Mouse (Mus musculus) liver, embryonic 15.5 days (tissue): ENCODE results near the gene Fam110a. TPM values are rescaled to one million over a fixed set of nuclear protein-coding genes. Genes with fewer than 3 reads are reported as not detected.

Experiments used
- ATAC-seq: fragments of 200-750 bp; cut with Nextera tagmentation; 2 replicates; pipeline ENCODE4 v1.8.0; 2017; ENCODE audit warnings: moderate number of reproducible peaks, mild to moderate bottlenecking, moderate library complexity; ENCODE audit not compliant: insufficient read depth
- H3K27ac ChIP-seq: fragments of 300-500 bp; sonication (generic); replicated peaks from 2 replicates; pipeline ENCODE4 v1.5.1; 2015; ENCODE audit warnings: mild to moderate bottlenecking, inconsistent platforms
- H3K27me3 ChIP-seq: fragments of 300-500 bp; sonication (generic); 2 replicates; pipeline ENCODE4 v1.6.1; 2015; ENCODE audit warnings: mild to moderate bottlenecking, inconsistent platforms
- H3K36me3 ChIP-seq: fragments of 300-500 bp; sonication (generic); replicated peaks from 2 replicates; pipeline ENCODE4 v1.6.1; 2015; ENCODE audit warnings: moderate library complexity, mild to moderate bottlenecking, inconsistent platforms
- H3K4me1 ChIP-seq: fragments of 300-500 bp; sonication (generic); replicated peaks from 2 replicates; pipeline ENCODE4 v1.6.1; 2015; ENCODE audit warnings: inconsistent platforms
- H3K4me2 ChIP-seq: fragments of 300-500 bp; sonication (generic); 2 replicates; pipeline ENCODE4 v1.6.1; 2015; ENCODE audit warnings: moderate library complexity, mild to moderate bottlenecking, inconsistent platforms
- H3K4me3 ChIP-seq: fragments of 300-500 bp; sonication (generic); replicated peaks from 2 replicates; pipeline ENCODE4 v1.5.1; 2015; ENCODE audit warnings: mild to moderate bottlenecking, inconsistent platforms
- H3K9ac ChIP-seq: fragments of 300-500 bp; sonication (generic); 2 replicates; pipeline ENCODE4 v1.6.1; 2015; ENCODE audit warnings: moderate library complexity, mild to moderate bottlenecking, inconsistent platforms
- H3K9me3 ChIP-seq: fragments of 300-500 bp; sonication (generic); replicated peaks from 2 replicates; pipeline ENCODE4 v1.6.1; 2016; ENCODE audit warnings: inconsistent platforms
- WGBS: fragments of 180-500 bp; shearing (Covaris S2); methylation state at CpG from one replicate; pipeline ENCODE4 v1.1.7; 2015; ENCODE audit warnings: mixed read lengths; ENCODE audit not compliant: insufficient replicate concordance; 5-methylcytosine and 5-hydroxymethylcytosine counted together
- polyA plus RNA-seq: library from polyadenylated mRNA; unstranded; fragments of >200 nt; fragmentation: Nextera tagmentation; extraction: Ambion mirVana; gene quantifications from 2 replicates; pipeline ENCODE4 v1.2.1, GENCODE M21; 2015

The Fam110a gene
- polyA plus RNA-seq, 1 experiment from 2014 or later, result 9.8 TPM

GRCm38 (mm10) chr2:151981268-151981667, 1.2 kb upstream of the Fam110a start:
- H3K4me2 ChIP-seq, result no peak overlapping the region
- H3K9ac ChIP-seq, result no peak overlapping the region
- ATAC-seq, result no peak
- H3K9me3 ChIP-seq, result no peaks in the 10 kb centered on the region
- peaks cover 4% of the 10 kb centered on the region for H3K27me3 ChIP-seq
- 23% methylated on average over 6 of the region's 6 CpGs for WGBS
- H3K4me3 ChIP-seq, result no peak overlapping the region
- peaks cover 50% of the 10 kb centered on the region for H3K4me1 ChIP-seq
- H3K36me3 ChIP-seq, result peaks cover 4% of the 10 kb centered on the region; the same call in 1 of the 2 replicates
- H3K27ac ChIP-seq, result no peak overlapping the region

- 43% methylated on average over 3 of the region's 3 CpGs for WGBS
- H3K9ac ChIP-seq, result peak overlapping the region; percentile 84; the same call in 1 of the 2 replicates
- peak overlapping the region; percentile 81 for H3K4me2 ChIP-seq
- peaks cover 4% of the 10 kb centered on the region; the same call in 1 of the 2 replicates for H3K36me3 ChIP-seq
- peak overlapping the region; percentile 81 for H3K4me3 ChIP-seq
- peaks cover 4% of the 10 kb centered on the region for H3K27me3 ChIP-seq
- no peak for ATAC-seq
- H3K4me1 ChIP-seq, result peaks cover 46% of the 10 kb centered on the region
- no peak overlapping the region for H3K27ac ChIP-seq
- H3K9me3 ChIP-seq, result no peaks in the 10 kb centered on the region
Measured at GRCm38 (mm10) chr2:151980355-151980693, 305 bp upstream of the Fam110a start.

- Histone ChIP-seq H3K4me1 (peaks cover 60% of the 10 kb centered on the region), H3K27ac (peak overlapping the region; percentile 45; the same call in 1 of the 2 replicates), H3K9ac (no peak overlapping the region; the same call in 1 of the 2 replicates), H3K4me3 (peak overlapping the region; percentile 81), H3K36me3 (peaks cover 4% of the 10 kb centered on the region; the same call in 1 of the 2 replicates), H3K4me2 (peak overlapping the region; percentile 81), H3K9me3 (no peaks in the 10 kb centered on the region), H3K27me3 (peaks cover 22% of the 10 kb centered on the region)
- WGBS, result 69% methylated on average over 6 of the region's 6 CpGs
- no peak for ATAC-seq
Measured at GRCm38 (mm10) chr2:151978494-151978893, 1.5 kb downstream of the Fam110a start.

DNA sequence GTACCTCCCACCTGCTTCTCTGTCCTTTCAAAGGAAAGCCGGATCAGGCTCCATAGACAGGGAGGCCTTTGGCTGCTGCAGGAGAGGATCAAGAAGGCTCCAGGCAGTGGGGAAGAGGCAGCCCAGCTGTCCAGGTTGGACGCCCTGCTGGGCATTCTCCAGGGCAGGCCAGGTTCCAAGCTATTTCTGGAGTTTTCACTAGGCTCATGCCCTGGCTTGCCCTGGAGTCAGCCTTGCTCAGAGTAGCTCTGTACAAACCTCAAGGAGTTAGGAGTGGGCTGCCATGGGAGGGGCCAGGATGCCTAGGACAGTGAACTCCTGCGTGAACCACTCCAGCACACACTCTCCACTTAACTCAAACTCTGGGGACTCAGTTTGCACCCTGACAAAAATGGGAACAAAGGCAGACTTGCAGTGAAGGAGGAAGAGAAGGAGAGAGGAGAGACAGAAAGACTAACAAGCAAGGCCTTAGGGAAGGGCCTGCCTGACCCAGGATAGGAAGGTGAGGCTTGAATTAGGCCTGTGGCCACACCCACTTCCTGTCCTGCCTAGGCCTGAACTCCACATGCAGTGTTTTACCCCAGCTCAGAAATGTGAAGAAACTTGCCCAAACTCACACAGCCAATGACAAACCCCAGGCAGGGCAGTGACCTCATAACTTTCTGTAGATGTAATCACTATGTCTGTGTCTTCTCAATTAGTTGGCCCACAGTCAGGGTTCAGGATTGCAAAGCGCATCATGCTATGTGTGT, 2.2 kb downstream of the Fam110a start:
- 74% methylated on average over 4 of the region's 4 CpGs for WGBS
- Histone ChIP-seq H3K27ac (peak overlapping the region; percentile 45; the same call in 1 of the 2 replicates), H3K9ac (no peak overlapping the region), H3K27me3 (peaks cover 28% of the 10 kb centered on the region), H3K4me1 (peaks cover 66% of the 10 kb centered on the region), H3K9me3 (no peaks in the 10 kb centered on the region), H3K4me3 (0 out of 2 replicates have a peak overlapping the region, but pooled peaks have one; percentile 81), H3K4me2 (peak overlapping the region; percentile 81), H3K36me3 (peaks cover 4% of the 10 kb centered on the region; the same call in 1 of the 2 replicates)
- no peak for ATAC-seq

GRCm38 (mm10) chr2:151976067-151976466, 4.0 kb downstream of the Fam110a start:
- Histone ChIP-seq H3K9ac (no peak overlapping the region), H3K4me3 (no peak overlapping the region), H3K27me3 (peaks cover 38% of the 10 kb centered on the region), H3K36me3 (peaks cover 4% of the 10 kb centered on the region; the same call in 1 of the 2 replicates), H3K9me3 (no peaks in the 10 kb centered on the region), H3K4me2 (peak overlapping the region; percentile 29; the same call in 1 of the 2 replicates), H3K4me1 (peaks cover 84% of the 10 kb centered on the region), H3K27ac (no peak overlapping the region; the same call in 1 of the 2 replicates)
- 72% methylated on average over 3 of the region's 3 CpGs for whole genome bisulfite sequencing
- ATAC-seq, result no peak

- ATAC-seq, result no peak
- Histone ChIP-seq H3K36me3 (peaks cover 6% of the 10 kb centered on the region), H3K27me3 (peaks cover 38% of the 10 kb centered on the region), H3K9me3 (no peaks in the 10 kb centered on the region), H3K9ac (no peak overlapping the region), H3K4me2 (no peak overlapping the region), H3K4me1 (peaks cover 86% of the 10 kb centered on the region), H3K4me3 (no peak overlapping the region), H3K27ac (no peak overlapping the region)
- WGBS, result 57% methylated on average over 5 of the region's 5 CpGs
Measured at GRCm38 (mm10) chr2:151975295-151975694, 4.7 kb downstream of the Fam110a start.

- Histone ChIP-seq H3K27ac (peak overlapping the region; percentile 41; the same call in 1 of the 2 replicates), H3K9me3 (no peaks in the 10 kb centered on the region), H3K9ac (no peak overlapping the region), H3K36me3 (peaks cover 20% of the 10 kb centered on the region), H3K4me3 (peak overlapping the region; percentile 35), H3K4me1 (peaks cover 85% of the 10 kb centered on the region), H3K27me3 (peaks cover 38% of the 10 kb centered on the region), H3K4me2 (peak overlapping the region; percentile 61)
- WGBS, result 2% methylated on average over 36 of the region's 36 CpGs
- 0 out of 2 replicates have a peak, but pooled peaks have one; percentile 7 for ATAC-seq
Measured at GRCm38 (mm10) chr2:151973595-151974562, 6.1 kb downstream of the Fam110a start.

GRCm38 (mm10) chr2:151972880-151973594, 7.0 kb downstream of the Fam110a start:
- Histone ChIP-seq H3K4me3 (peak overlapping the region; percentile 35), H3K9me3 (no peaks in the 10 kb centered on the region), H3K27me3 (peaks cover 38% of the 10 kb centered on the region), H3K4me1 (peaks cover 76% of the 10 kb centered on the region), H3K36me3 (peaks cover 28% of the 10 kb centered on the region), H3K9ac (no peak overlapping the region), H3K4me2 (peak overlapping the region; percentile 61), H3K27ac (peak overlapping the region; percentile 41; the same call in 1 of the 2 replicates)
- 6% methylated on average over 23 of the region's 23 CpGs for whole genome bisulfite sequencing
- ATAC-seq, result peak; percentile 8

- 68% methylated on average over 5 of the region's 5 CpGs for WGBS
- Histone ChIP-seq H3K4me3 (no peak overlapping the region), H3K9ac (no peak overlapping the region), H3K9me3 (no peaks in the 10 kb centered on the region), H3K4me2 (no peak overlapping the region), H3K4me1 (peaks cover 71% of the 10 kb centered on the region), H3K36me3 (peaks cover 25% of the 10 kb centered on the region), H3K27me3 (peaks cover 38% of the 10 kb centered on the region), H3K27ac (no peak overlapping the region)
- ATAC-seq, result no peak
Measured at GRCm38 (mm10) chr2:151971748-151972147, 8.3 kb downstream of the Fam110a start.
